Mouse (Mus musculus) cerebellum, postnatal 4 days (tissue): ENCODE measurements around the gene Arntl.
A peak's percentile ranks its signal among the peaks of the same experiment; 100 is the strongest.

Experiments used
- DNase-seq, 2 experiments: peaks; one replicate each; pipeline ENCODE4 v3.0.0; 2022; ENCODE audit warnings: low spot score in 2 of 2, mixed read lengths in 1 of 2

Gene Arntl

DNA sequence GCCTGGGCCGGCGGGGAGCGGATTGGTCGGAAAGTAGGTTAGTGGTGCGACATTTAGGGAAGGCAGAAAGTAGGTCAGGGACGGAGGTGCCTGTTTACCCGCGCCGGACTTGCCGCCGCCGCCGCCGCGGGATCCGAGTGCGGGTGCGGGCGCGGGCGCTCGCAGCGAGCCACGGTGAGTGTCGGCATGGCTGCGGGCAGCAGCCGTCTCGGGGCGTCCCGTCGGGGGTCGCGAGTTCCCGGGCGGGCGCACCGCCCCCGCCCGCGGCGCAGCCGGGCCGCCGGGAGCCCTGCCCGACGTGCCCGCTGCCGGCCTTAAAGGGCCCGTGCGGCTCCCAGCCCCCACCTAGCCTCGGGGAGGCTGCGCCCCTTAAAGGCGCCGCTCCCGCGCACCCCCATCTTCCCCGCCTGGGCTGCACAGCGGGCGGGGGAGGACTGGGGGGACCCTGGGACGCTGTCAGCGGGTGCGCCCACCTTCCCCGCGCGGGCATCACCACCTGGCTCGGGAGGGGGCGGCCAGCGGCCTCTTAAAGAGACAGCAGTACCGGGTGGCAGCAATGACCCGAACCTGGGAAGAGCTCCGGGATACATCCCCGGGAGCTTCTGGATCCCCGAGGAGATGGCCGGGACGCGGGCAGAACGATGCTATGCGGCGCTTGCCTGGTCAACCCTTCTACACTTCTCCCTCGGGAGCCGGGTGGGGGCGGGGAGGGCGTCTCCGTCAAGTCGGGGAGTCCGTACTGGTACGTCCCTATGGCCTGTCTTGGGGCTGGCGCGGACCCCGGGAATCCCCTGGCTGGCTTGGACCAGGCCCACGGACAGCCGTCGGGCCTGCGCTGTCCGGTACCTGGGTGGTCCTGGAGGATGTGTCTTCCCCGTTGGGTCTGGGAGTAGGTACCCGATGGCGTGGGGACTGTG, 464 bp downstream of the Arntl start:
- DNase-seq, result peak; percentile 35 to 60

DNA sequence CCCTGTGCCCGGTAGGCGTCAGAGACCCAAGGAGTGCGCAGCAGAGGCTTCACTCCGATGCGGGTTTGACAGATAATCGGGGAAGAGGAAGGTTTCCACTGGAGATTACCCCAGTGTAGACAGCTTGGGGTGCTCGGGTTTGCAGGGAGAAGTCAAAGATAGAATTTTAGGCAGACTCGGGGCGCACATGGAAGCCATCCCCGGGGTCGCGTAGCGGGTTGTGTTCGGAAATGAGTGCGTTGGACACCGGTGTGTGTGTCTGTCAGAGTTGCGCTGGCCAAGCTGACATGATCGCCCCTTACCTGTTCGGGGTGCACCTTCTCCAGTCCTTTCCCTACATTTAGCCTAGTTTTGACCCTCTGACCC, 1.1 kb downstream of the Arntl start:
- peak in 1 of 2 experiments; percentile 21 for DNase-seq

DNA sequence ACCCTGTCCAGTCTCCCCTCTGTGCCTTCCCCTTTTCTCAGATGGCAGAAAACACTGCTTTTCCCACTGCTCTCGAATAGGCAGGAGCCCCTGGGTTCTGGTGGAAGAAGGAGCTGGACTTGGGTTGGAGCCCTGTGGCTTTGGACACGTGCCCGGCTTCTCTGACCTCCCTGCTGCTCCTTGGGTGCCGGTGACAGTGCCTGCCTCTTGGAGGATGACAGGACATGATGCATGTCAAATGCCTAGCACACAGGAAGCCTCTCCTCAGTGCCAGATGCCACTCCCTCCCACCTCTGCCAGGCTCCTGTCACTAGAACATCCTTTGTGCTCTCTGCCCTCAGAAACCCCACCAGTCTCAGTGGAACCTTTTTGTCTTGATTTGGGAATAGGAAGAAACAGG, 3.2 kb downstream of the Arntl start:
- peak in 1 of 2 experiments; percentile 32 for DNase-seq

DNA sequence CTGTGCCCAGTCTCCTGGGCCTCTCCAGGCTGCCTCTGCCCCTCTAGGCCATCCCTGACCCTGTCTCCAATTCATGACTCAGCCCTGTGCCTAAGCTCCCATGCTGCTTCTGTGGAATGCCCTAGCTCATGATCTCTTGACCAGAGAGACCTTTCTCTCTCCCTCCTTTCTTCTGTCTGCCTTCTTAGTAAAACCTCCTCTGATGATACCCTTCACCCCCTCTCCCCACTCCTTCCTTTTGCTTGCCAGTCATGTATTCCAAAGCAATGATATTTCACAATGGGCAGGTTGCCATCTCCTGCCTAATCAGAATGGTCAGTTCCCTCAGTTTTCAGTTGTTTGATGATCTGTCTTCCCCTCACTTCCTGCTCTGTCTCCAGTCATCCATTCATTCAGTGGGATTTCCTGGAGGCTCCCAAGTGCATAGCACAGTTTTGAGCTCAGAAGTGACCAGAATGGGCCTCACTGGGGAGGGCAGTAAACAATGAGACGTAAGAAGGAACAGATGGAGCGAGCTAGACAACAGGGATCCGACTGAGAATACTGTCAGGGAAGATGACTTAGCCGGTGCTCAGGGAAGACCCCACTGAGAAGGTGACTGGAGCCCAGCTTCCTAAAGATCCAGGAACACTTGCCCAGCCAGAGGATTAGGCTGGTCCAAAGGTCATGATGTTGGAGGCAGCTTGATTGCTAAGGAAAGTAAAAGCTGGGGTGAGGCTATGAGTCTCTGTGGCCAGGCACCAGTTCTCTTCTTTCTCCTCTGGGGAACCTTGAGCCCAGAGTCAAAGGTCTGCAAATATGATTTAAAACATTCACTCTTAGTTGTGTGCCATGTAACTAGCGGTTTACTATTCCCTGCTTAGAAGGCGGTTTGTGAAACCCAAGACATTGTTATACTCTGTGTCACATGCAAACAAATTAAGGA, 7.2 kb downstream of the Arntl start:
- no peak for DNase-seq

DNA sequence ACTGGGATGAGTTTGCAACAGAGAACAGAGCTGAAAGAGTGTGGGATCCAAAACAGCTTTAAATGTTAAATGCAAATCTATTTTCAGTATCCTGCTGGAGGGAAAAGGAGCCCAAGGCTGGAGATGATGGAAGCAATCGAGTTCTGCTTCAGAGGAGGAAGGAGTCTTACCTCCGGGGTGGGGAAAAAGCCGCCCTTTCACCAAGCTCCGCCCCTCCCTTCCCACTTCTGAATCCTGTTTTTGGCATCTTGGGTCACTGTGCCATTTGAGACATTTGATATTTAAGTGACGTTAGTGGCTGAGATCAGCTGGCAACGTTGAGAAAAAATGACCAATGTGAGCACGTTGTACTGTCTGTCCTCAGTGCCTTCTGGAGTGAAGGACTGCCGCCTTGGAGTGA, 8.9 kb downstream of the Arntl start:
- peak in 1 of 2 experiments; percentile 10 for DNase-seq

DNA sequence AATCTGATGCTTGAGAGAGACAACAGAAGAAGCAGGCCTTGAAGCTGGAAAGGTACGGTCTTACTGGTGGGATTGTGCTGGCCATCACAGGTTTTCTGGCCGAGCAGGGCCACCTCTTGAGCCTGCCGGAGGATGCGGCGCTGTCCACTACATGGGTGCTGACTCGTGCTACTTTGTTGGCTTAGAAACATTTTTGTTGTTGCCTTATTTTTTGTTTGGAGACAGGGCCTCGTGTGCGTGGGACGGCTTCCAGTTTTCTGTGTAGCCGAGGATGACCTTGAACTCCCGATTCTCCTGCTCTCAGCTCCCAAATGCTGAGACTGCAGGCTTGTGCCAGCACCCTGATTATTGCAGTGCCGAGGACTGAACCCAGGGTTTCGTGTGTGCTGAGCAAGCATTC, 12.2 kb downstream of the Arntl start:
- no peak for DNase-seq

DNA sequence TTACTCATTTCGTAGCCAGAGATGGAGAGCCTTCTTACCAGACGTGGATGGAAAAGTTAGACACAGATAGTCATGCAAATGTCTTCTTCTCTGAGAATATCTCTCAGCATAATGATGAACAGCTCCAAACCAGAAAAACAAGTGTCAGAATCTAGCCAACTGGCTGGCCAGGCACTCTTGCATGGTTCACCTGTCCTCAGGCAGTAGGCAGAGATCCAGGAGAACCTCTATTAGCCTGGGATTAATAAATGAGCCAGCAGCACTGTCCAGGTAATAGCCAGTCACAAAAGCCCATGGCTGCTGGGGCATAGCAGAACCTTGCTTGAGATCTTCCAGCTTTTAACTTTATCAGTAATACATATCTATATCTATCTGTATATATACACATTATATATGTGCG, 12.6 kb downstream of the Arntl start:
- no peak for DNase-seq

DNA sequence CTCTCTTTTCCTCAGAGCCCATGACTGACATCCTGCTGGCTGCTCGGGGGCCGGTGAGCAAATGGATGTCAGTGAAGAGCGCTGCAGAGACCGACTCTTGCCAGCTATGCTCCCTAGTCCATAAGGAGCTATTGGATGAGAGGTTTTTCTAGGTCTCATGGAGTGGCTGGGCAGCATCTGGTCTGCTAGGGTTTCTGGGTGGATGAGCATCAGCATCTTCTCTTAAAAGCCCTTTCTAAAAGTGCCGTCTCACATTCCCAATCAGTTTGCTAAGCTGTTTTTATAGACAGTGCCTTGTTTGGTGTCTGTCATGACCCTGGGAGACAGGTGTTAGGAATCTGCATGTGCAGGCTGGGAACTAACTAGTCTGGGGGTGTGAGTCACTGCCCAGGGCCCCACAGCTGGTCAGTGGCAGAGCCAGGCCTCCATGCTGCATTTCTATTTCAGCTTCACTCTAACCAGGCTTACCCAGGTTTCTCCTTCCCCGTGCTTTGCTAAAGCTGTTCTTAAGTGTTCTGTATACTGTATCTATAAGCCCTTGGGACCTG, 13.5 kb downstream of the Arntl start:
- DNase-seq, result no peak

DNA sequence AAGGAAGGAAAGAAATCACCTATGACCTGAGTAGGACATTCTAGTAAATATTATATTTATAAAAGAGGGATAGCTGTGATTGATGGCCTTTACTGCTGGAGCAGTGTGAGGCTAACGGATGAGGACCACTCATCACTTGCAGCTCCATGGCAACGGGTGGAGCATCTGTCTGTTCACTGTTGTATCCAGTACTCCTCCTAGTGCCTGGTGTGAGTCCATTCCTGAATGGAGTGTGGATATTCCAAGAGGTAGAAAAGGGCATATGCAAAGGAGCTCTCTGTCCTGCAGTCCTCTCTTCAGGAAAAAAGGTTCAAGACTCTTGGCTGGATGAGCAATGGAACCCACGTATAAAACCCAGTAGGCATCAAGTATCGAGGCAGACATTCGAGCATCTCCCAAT, 15.6 kb downstream of the Arntl start:
- no peak for DNase-seq

DNA sequence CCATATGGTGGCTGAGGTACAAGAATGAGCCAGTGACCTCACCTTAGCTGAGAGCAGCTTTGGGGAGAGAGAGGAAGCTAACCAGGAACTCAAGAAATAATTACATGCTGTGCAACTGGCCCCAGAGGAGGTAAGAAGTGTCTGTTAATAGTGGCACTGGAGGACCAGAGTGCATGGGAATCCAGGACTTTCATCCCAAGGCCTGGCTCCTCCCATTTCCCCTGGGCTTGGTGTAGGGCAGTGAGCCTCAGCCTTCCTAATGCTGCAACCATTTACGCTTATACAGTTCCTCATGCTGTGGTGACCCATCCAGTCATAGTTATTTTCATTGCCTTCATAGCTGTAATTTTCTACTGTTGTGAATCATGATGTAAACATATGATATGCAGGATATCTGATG, 17.4 kb downstream of the Arntl start:
- DNase-seq, result no peak

DNA sequence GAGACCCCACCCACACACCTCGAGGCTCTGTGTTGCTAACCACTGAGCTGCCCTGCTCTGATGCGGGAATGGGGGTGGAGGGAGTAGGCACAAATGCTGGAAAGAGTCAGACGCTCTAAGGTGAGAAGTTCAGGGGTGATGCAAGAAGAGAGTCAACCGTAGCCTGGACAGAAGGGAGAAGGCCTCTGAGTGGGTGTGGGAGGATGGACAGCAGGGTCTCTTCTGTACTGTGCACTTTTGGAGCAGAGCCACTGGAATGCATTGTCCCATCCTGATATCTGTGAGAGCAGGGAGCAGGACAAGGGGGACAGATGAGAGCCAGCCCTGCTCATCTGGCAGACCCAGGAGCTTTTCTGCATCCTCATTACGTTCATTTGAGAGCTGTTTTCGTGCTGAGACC, 21.2 kb downstream of the Arntl start:
- no peak for DNase-seq

DNA sequence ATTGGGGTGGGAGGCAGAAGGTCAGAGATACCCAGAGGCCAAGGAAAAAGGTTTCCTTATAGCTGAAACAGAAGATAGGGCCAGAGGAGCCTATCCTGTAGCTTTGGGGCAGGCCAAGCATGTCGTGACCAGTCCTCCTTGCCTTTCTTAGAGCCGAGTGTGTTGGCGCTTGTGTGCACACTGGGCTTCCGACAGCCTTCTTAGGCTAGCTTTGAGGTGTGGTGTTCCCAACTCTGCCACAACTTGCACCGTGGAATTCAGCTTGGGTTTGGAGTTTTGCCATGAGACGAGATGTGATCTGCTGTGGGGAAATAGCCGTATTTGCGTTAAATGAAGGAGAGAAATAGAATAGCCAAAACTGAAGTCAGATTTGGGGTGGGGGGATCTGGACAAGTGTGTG, 28.9 kb downstream of the Arntl start:
- no peak for DNase-seq

DNA sequence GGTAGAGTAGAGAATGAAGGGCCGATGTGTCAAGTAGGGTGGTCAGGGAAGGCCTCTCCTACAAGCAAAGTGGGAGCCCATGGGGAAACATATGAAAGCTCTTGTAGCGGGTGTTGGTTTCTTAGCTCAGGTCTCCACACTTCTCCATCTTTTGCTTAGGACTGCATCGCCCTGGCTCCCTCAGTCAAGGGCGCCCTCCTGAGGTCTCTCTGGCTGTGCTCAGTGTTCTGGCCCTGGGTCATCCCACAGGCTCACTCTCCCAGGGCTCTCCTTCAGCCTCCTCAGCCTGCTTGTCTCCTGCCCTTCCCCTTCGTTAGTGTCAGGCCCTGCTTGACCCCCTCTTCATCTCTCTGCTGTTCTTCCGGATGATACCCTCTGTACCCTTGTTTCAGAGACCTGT, 31.1 kb downstream of the Arntl start:
- DNase-seq, result no peak

DNA sequence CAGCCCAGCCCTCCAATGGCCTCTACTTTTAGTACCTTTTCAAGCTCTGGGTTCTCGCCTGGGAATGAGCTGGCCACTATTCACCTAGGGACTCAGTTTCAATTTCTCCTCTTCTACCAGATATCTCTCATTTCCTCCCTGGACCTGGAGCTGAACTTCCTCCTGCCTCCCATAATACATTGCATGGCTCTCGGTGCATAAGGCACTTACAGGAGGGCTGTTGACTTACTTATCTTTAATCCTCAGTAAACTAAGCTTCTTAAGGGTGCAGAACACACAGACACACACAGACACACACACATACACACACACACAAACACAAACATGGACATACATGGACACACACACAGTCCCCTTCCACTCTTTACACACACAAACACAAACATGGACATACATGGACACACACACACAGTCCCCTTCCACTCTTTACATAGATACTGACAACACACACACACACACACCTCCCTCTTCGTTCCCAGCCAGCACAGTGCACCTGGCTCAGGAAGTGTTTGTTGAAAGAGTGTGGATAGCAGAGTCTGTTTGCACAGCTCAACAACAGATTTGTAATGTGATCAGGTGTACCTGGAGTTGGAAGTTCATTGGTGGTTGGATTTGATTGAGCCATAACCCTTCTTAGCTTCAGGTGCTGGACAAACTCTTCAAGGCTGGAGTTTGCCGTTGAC, 32.3 kb downstream of the Arntl start:
- DNase-seq, result no peak

DNA sequence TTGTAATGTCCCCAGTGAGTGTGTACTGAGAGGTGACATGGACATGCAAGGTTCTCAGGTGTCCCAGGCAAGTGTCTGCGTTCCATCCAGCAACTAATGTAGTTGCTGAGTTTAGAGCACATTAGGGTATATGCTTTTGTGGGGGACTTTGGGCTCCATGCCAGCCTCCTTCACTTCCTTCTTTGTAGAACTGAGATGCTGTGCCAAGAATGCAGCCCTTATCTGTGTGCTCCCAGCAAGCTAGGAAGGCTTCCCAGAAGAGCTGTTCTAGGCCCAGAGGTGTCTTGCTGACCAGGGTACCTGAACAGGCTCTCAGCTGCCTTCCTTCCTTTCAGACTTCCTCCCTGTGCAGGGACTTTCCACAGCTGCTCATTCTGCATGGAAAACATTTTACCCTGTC, 33.2 kb downstream of the Arntl start:
- no peak for DNase-seq

DNA sequence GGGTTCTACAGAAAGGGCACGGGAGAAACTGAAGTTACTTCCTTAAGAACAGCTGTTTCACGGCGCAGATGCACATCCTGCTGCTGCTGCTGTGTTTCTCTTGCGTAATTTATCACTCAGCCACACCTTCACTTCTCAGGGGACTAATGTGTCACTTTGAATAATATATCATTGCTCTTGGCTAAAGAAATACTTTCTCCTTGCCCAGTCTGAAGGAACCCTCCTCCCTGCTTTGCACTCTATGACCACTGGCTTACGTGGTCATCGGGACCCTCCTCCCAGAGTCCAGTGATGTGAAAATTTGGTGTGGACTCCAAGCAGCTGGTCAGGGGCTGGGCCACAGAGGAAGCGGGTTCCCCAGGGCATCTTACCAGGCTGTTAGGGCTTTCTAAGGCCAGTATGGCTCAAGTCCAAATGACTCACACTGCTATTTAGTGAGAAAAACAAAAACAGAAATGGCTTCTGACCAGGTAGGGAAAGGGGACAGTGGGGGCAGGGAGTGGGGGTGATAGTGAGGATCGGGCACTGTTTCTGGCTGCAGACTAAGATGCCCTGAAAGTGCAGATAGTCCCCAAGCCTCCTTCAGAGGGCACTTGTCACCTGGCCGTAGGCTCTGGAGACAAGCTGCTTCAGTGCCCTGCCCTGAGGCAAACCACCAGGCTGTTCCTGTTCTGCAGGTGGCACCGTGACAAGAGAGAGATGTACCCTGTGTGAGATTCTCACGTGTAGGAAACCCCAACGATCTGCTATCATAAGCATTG, 34.8 kb downstream of the Arntl start:
- no peak for DNase-seq

DNA sequence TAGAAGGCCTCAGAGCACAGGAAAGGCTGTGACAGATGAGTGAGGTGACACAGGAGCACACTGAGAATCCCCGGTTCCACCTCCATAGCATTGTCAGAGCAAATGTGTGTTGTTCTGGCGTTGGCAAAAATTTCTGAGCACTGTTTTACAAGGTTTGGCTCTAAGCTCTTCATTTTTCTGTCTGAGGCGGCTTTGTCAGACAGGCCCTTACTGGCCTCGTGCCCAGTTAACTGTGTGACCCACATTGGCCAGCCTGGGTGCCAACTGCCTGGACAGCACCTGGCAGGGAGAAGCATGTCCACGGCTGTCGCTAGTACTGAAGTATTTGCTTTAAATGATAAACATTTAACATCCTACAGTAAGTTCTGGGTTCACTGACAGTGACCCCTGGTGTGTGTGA, 35.4 kb downstream of the Arntl start:
- DNase-seq, result peak in 1 of 2 experiments; percentile 71

DNA sequence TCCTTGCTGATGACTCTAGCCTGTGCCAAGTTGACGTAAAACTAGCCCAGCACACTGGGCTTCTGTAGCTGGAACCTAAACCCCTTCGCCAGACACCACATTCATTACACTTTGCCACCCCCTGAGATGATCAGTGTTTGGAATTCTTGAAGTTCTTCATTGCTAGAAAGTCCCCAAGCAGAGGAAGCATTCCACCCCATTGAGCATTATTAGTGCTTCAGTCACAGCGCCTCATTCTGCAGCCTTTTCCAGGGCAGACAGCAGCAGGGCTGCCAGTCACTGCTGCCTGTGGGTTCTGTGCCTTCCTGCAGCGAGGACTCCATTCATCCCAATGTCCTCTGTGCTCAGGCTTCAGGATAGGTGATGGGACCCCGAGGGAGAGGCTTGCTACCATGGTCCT, 37.9 kb downstream of the Arntl start:
- DNase-seq, result no peak

DNA sequence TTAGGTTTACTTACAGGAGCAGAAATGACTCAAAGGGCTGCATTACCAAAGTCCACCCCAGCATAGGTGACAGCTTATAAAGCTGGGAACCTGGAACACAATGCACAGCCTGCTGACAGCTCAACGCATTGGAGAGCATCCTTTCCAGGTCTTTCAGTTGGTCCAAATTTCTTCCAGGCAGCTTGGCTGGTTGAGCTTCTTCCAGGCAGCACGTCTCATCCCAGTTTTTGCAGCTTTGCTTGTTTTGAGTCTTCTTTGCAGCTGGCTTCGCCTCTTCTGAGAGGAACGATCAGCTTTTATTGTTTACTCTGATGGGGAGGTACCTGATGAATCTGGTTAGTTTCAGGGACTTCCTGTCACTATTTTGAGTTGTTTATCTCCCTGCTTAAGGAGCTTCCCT, 39.2 kb downstream of the Arntl start:
- no peak for DNase-seq

DNA sequence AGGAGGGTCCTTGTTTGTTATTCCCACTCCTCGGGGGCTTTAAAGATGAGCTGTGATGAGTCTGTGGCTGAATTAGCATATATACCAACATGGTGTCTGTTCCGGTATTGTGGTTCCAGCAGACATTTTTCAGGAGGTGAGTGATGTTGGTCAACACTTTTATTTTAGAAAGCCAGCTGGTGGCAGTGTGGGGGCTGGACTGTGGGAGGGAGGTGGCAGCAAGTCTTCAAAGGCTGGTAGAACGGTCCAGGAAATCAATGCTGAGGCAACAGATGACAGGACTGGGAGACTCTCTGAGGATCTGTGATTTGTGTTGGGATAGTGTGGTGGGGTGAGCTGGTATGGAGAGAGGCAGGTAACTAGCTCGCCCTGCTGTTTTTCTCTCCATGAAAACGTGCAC, 39.9 kb downstream of the Arntl start:
- no peak for DNase-seq
